Mouse (Mus musculus) gastrocnemius, postnatal 4 days (tissue): ENCODE measurements around the gene Psmb9. TPM values are rescaled to one million over a fixed set of nuclear protein-coding genes. Genes with fewer than 3 reads are reported as not detected.
"Not testable (repeated sequence)": the region's sequence is repeated elsewhere in the genome, so short reads cannot be mapped to it uniquely, and the experiment has no call there.

ENCODE experiments used
- DNase-seq, 2 experiments: peaks; one replicate each; pipeline ENCODE4 v3.0.0; 2021 to 2022; ENCODE audit warnings: low spot score in 2 of 2, mixed read lengths in 2 of 2
- long read RNA-seq, 2 experiments: library from polyadenylated mRNA; stranded (forward); transcript quantifications; one replicate each; pipeline ENCODE4 v2.0.0; 2021
- total RNA-seq, 2 experiments: library from RNA; stranded (reverse); gene quantifications; 2 replicates each; pipeline ENCODE4 v1.2.3; 2021

Psmb9 gene
- 1 to 10 TPM; 1.6 to 4.1 TPM for total RNA-seq
- long read RNA-seq, experiment 1, partial matches to known transcripts, result 0 of 2 reads
- long read RNA-seq, experiment 1, other reads (novel, unspliced or antisense), result 0 of 2 reads
- long read RNA-seq, experiment 2, partial matches to known transcripts, result 0 of 3 reads
- long read RNA-seq, experiment 2, other reads (novel, unspliced or antisense), result 0 of 3 reads

- peak; percentile 94 to 97 for DNase-seq
Measured at GRCm38 (mm10) chr17:34187261-34187916, at the start of gene Psmb9, which contains the start of gene Tap1. Psmb9 (minus strand) TSS chr17:34187764. Tap1 (plus strand) TSS chr17:34187553.

GRCm38 (mm10) chr17:34236691-34237090 lies 49.1 kb upstream of the Psmb9 start:
- no peak for DNase-seq

GRCm38 (mm10) chr17:34234926-34235325 lies 47.4 kb upstream of the Psmb9 start:
- peak; percentile 34 to 67 for DNase-seq

GRCm38 (mm10) chr17:34232021-34232420 lies 44.5 kb upstream of the Psmb9 start:
- not testable (repeated sequence) for DNase-seq

GRCm38 (mm10) chr17:34230971-34231370 lies 43.4 kb upstream of the Psmb9 start:
- not testable (repeated sequence) for DNase-seq

GRCm38 (mm10) chr17:34225911-34226310 lies 38.3 kb upstream of the Psmb9 start:
- DNase-seq, result not testable (repeated sequence)

GRCm38 (mm10) chr17:34225426-34225825 lies 37.9 kb upstream of the Psmb9 start:
- no peak for DNase-seq

GRCm38 (mm10) chr17:34224816-34225215 lies 37.3 kb upstream of the Psmb9 start:
- DNase-seq, result no peak

GRCm38 (mm10) chr17:34220401-34220800 lies 32.8 kb upstream of the Psmb9 start:
- not testable (repeated sequence) for DNase-seq

GRCm38 (mm10) chr17:34219801-34220200 lies 32.2 kb upstream of the Psmb9 start:
- DNase-seq, result not testable (repeated sequence)

GRCm38 (mm10) chr17:34219096-34219495 lies 31.5 kb upstream of the Psmb9 start:
- DNase-seq, result peak in 1 of 2 experiments; percentile 64

GRCm38 (mm10) chr17:34218675-34219074 lies 31.1 kb upstream of the Psmb9 start:
- DNase-seq, result peak in 1 of 2 experiments; percentile 53

GRCm38 (mm10) chr17:34217986-34218385 lies 30.4 kb upstream of the Psmb9 start:
- DNase-seq, result no peak

GRCm38 (mm10) chr17:34217216-34217928 lies 29.8 kb upstream of the Psmb9 start:
- no peak for DNase-seq

- no peak for DNase-seq
Measured at GRCm38 (mm10) chr17:34215176-34215575, 27.6 kb upstream of the Psmb9 start.

GRCm38 (mm10) chr17:34213936-34214335 lies 26.4 kb upstream of the Psmb9 start:
- no peak for DNase-seq

GRCm38 (mm10) chr17:34211746-34212365 lies 24.3 kb upstream of the Psmb9 start:
- no peak for DNase-seq

- no peak for DNase-seq
Measured at GRCm38 (mm10) chr17:34210599-34210998, 23.0 kb upstream of the Psmb9 start.

- no peak for DNase-seq
Measured at GRCm38 (mm10) chr17:34209680-34210079, 22.1 kb upstream of the Psmb9 start.

GRCm38 (mm10) chr17:34208421-34208820 lies 20.9 kb upstream of the Psmb9 start:
- no peak for DNase-seq

- DNase-seq, result no peak
Measured at GRCm38 (mm10) chr17:34207866-34208265, 20.3 kb upstream of the Psmb9 start.

- DNase-seq, result no peak
Measured at GRCm38 (mm10) chr17:34207456-34207855, 19.9 kb upstream of the Psmb9 start.
